Mouse (Mus musculus) neural tube, embryonic 14.5 days (tissue): ENCODE measurements around the gene Ube2q1. TPM values are rescaled to one million over a fixed set of nuclear protein-coding genes. Genes with fewer than 3 reads are reported as not detected.

Experiments
- ATAC-seq: fragments of 200-750 bp; cut with Nextera tagmentation; 2 replicates; pipeline ENCODE4 v1.8.0; 2017; ENCODE audit warnings: low read depth, mild to moderate bottlenecking, moderate TSS enrichment, moderate library complexity
- H3K27ac ChIP-seq: fragments of 300-500 bp; sonication (generic); 2 replicates; pipeline ENCODE4 v1.5.1; 2014; ENCODE audit warnings: low read depth, mild to moderate bottlenecking, control low read depth, low read length, moderate library complexity, mixed read lengths
- H3K27me3 ChIP-seq: fragments of 300-500 bp; sonication (generic); 2 replicates; pipeline ENCODE4 v1.6.1; 2014; ENCODE audit warnings: low read length; ENCODE audit not compliant: control insufficient read depth, insufficient read depth
- H3K36me3 ChIP-seq: fragments of 300-500 bp; sonication (generic); 2 replicates; pipeline ENCODE4 v1.6.1; 2014; ENCODE audit warnings: low read length, mixed read lengths; ENCODE audit not compliant: control insufficient read depth, insufficient read depth
- H3K4me1 ChIP-seq: fragments of 300-500 bp; sonication (generic); 2 replicates; pipeline ENCODE4 v1.6.1; 2014; ENCODE audit warnings: low read length; ENCODE audit not compliant: control insufficient read depth, insufficient read depth
- H3K4me2 ChIP-seq: fragments of 300-500 bp; sonication (generic); 2 replicates; pipeline ENCODE4 v1.6.1; 2014; ENCODE audit warnings: mild to moderate bottlenecking, low read depth, low read length, control low read depth
- H3K4me3 ChIP-seq: fragments of 300-500 bp; sonication (generic); 2 replicates; pipeline ENCODE4 v1.5.1; 2014; ENCODE audit warnings: low read depth, low read length, control low read depth, mixed read lengths
- H3K9ac ChIP-seq: fragments of 300-500 bp; sonication (generic); replicated peaks from 2 replicates; pipeline ENCODE4 v1.6.1; 2014; ENCODE audit warnings: low read depth, mild to moderate bottlenecking, control low read depth, low read length, mixed read lengths
- H3K9me3 ChIP-seq: fragments of 300-500 bp; sonication (generic); 2 replicates; pipeline ENCODE4 v1.6.1; 2016; ENCODE audit warnings: low read length; ENCODE audit not compliant: control insufficient read depth
- WGBS: fragments of 180-500 bp; shearing (Covaris S2); extraction: QIAGEN DNeasy Blood & Tissue Kit; methylation state at CpG from one replicate; pipeline ENCODE4 v1.1.7; 2014; 5-methylcytosine and 5-hydroxymethylcytosine counted together
- polyA plus RNA-seq: library from polyadenylated mRNA; unstranded; fragments of >200 nt; fragmentation: Nextera tagmentation; extraction: Ambion mirVana; gene quantifications from 2 replicates; pipeline ENCODE4 v1.2.1, GENCODE M21; 2014

Ube2q1 gene
- polyA plus RNA-seq, 1 experiment from 2014 or later: 19.6 TPM

GRCm38 (mm10) chr3:89780102-89780501 is 6.7 kb downstream of the Ube2q1 start:
- H3K9ac ChIP-seq: no peak overlapping the region
- H3K36me3 ChIP-seq: peaks cover 74% of the 10 kb centered on the region
- no peak overlapping the region for H3K4me2 ChIP-seq
- no peaks in the 10 kb centered on the region for H3K27me3 ChIP-seq
- ATAC-seq: no peak
- peaks cover 9% of the 10 kb centered on the region for H3K4me1 ChIP-seq
- no peaks in the 10 kb centered on the region for H3K9me3 ChIP-seq
- H3K27ac ChIP-seq: no peak overlapping the region
- 92% methylated on average over 4 of the region's 4 CpGs for WGBS
- H3K4me3 ChIP-seq: no peak overlapping the region

GRCm38 (mm10) chr3:89781640-89782039 is 8.2 kb downstream of the Ube2q1 start:
- WGBS: 85% methylated on average over 5 of the region's 5 CpGs
- Histone ChIP-seq H3K4me2 (no peak overlapping the region), H3K9ac (no peak overlapping the region), H3K4me1 (peaks cover 6% of the 10 kb centered on the region; the same call in 1 of the 2 replicates), H3K4me3 (no peak overlapping the region), H3K27ac (no peak overlapping the region), H3K27me3 (no peaks in the 10 kb centered on the region), H3K9me3 (no peaks in the 10 kb centered on the region), H3K36me3 (peaks cover 68% of the 10 kb centered on the region)
- ATAC-seq: no peak

GRCm38 (mm10) chr3:89784991-89785753 is 11.8 kb downstream of the Ube2q1 start:
- ATAC-seq: peak; percentile 58
- no peak overlapping the region; the same call in 1 of the 2 replicates for H3K9ac ChIP-seq

GRCm38 (mm10) chr3:89786275-89786674 is 12.9 kb downstream of the Ube2q1 start:
- no peak for ATAC-seq
- H3K4me2 ChIP-seq: no peak overlapping the region
- peaks cover 25% of the 10 kb centered on the region for H3K36me3 ChIP-seq
- H3K9me3 ChIP-seq: no peaks in the 10 kb centered on the region
- H3K4me3 ChIP-seq: no peak overlapping the region
- H3K27ac ChIP-seq: no peak overlapping the region
- H3K9ac ChIP-seq: no peak overlapping the region
- H3K4me1 ChIP-seq: peaks cover 6% of the 10 kb centered on the region; the same call in 1 of the 2 replicates
- H3K27me3 ChIP-seq: no peaks in the 10 kb centered on the region
- WGBS: 86% methylated on average over 6 of the region's 6 CpGs

More at GRCm38 (mm10) chr3:89784991-89785753, 11.8 kb downstream of the Ube2q1 start:
- 18% methylated on average over 11 of the region's 11 CpGs for WGBS
- peaks cover 36% of the 10 kb centered on the region for H3K36me3 ChIP-seq
- H3K27ac ChIP-seq: no peak overlapping the region
- H3K4me1 ChIP-seq: peaks cover 6% of the 10 kb centered on the region; the same call in 1 of the 2 replicates
- H3K4me2 ChIP-seq: no peak overlapping the region
- H3K27me3 ChIP-seq: no peaks in the 10 kb centered on the region
- no peaks in the 10 kb centered on the region for H3K9me3 ChIP-seq
- no peak overlapping the region for H3K4me3 ChIP-seq

GRCm38 (mm10) chr3:89788680-89789352 is 15.4 kb downstream of the Ube2q1 start:
- Histone ChIP-seq H3K27me3 (no peaks in the 10 kb centered on the region), H3K4me3 (no peak overlapping the region), H3K9me3 (no peaks in the 10 kb centered on the region), H3K9ac (no peak overlapping the region), H3K27ac (no peak overlapping the region), H3K4me1 (peaks cover 6% of the 10 kb centered on the region; the same call in 1 of the 2 replicates), H3K4me2 (no peak overlapping the region), H3K36me3 (peaks cover 3% of the 10 kb centered on the region; the same call in 1 of the 2 replicates)
- WGBS: 80% methylated on average over 16 of the region's 16 CpGs
- ATAC-seq: no peak

GRCm38 (mm10) chr3:89794616-89795015 is 21.2 kb downstream of the Ube2q1 start:
- H3K9me3 ChIP-seq: no peaks in the 10 kb centered on the region
- H3K36me3 ChIP-seq: no peaks in the 10 kb centered on the region
- no peaks in the 10 kb centered on the region for H3K27me3 ChIP-seq
- no peak overlapping the region for H3K9ac ChIP-seq
- ATAC-seq: no peak
- no peak overlapping the region for H3K27ac ChIP-seq
- H3K4me3 ChIP-seq: no peak overlapping the region
- no peaks in the 10 kb centered on the region for H3K4me1 ChIP-seq
- WGBS: 66% methylated on average over 2 of the region's 2 CpGs
- H3K4me2 ChIP-seq: no peak overlapping the region

- WGBS: 81% methylated on average over 5 of the region's 5 CpGs
- Histone ChIP-seq H3K9me3 (no peaks in the 10 kb centered on the region), H3K9ac (no peak overlapping the region), H3K36me3 (no peaks in the 10 kb centered on the region), H3K27ac (no peak overlapping the region), H3K4me1 (no peaks in the 10 kb centered on the region), H3K4me2 (no peak overlapping the region), H3K4me3 (no peak overlapping the region), H3K27me3 (no peaks in the 10 kb centered on the region)
- no peak for ATAC-seq
Observed at GRCm38 (mm10) chr3:89795746-89796145, 22.3 kb downstream of the Ube2q1 start.

- WGBS: 69% methylated on average over 4 of the region's 4 CpGs
- Histone ChIP-seq H3K4me2 (no peak overlapping the region), H3K4me1 (no peaks in the 10 kb centered on the region), H3K9me3 (no peaks in the 10 kb centered on the region), H3K27me3 (no peaks in the 10 kb centered on the region), H3K9ac (no peak overlapping the region), H3K4me3 (no peak overlapping the region), H3K36me3 (no peaks in the 10 kb centered on the region), H3K27ac (no peak overlapping the region)
- no peak for ATAC-seq
Observed at GRCm38 (mm10) chr3:89796358-89796757, 22.9 kb downstream of the Ube2q1 start.

GRCm38 (mm10) chr3:89798518-89798917 is 25.1 kb downstream of the Ube2q1 start:
- no peaks in the 10 kb centered on the region for H3K9me3 ChIP-seq
- no peak overlapping the region for H3K9ac ChIP-seq
- ATAC-seq: no peak

More at GRCm38 (mm10) chr3:89798518-89798917, 25.1 kb downstream of the Ube2q1 start:
- H3K4me2 ChIP-seq: no peak overlapping the region
- no peaks in the 10 kb centered on the region for H3K36me3 ChIP-seq
- no peak overlapping the region for H3K27ac ChIP-seq
- no peaks in the 10 kb centered on the region for H3K4me1 ChIP-seq
- 91% methylated on average over 3 of the region's 3 CpGs for WGBS
- H3K27me3 ChIP-seq: no peaks in the 10 kb centered on the region
- H3K4me3 ChIP-seq: no peak overlapping the region
